Mouse (Mus musculus) CD4-positive, CD25-positive, alpha-beta regulatory T cell, adult 2 months (primary cell): ENCODE data around the gene Ucp3.

ENCODE experiments used
- DNase-seq: peaks from one replicate; pipeline ENCODE4 v3.0.0-alpha.2; 2012; ENCODE audit warnings: low read depth, low spot score

Gene Ucp3

GRCm38 (mm10) chr7:100500276-100500977 is 27.6 kb downstream of the Ucp3 start:
- DNase-seq = peak; percentile 34

GRCm38 (mm10) chr7:100501027-100501843 is 28.4 kb downstream of the Ucp3 start:
- DNase-seq = peak; percentile 32

DNA sequence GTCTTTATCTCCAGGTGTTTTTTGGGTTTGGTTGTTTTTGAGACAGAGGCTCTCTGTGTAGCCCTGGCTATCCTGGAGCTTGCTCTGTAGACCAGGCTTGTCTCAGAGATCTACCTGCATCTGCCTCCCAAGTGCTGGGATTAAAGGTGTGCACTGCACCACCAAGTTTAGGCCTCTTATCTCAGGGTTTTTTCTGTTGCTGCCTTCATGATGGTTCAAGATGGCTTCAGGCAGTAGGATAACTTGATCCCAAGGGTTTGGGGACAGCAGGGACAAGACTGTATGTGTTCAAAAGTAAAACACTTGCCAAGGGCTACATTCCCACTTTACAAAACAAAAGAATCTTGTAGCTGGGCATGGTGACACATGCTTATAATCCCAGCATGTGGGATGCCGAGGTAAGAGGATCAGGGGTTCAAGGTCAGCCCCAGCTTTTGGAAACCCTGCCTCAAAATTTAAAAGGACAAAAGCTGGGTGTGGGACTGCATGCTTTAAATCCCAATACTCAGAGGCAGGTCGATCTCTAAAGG is 29.1 kb downstream of the Ucp3 start:
- DNase-seq = peak; percentile 24

DNA sequence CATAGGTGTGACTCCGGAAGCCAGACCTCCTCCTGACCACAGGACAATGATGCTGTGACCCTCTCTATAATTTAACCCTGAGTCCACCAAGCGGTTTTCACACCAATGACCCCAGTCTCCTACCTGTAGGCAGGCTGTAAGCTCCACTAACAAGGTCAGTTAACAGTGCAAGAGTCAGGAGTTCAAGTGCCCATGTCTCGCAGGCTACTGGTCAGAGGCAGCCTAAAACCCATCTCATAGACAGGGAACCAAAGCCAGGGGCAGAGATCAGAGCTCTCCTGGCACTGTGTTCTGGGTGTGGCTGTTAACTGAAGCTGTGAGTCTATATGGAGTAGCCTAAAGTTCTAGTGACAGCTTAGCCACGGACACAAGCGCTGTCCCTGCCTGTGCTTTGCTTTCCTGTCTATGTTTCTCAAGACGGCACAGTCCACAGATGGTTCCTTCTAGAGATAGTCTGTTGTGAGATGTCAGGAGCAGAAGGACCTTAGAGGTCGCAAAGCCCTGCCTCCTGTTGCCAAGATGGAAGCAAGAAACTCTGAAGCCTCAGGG is 29.7 kb downstream of the Ucp3 start:
- peak; percentile 43 for DNase-seq

DNA sequence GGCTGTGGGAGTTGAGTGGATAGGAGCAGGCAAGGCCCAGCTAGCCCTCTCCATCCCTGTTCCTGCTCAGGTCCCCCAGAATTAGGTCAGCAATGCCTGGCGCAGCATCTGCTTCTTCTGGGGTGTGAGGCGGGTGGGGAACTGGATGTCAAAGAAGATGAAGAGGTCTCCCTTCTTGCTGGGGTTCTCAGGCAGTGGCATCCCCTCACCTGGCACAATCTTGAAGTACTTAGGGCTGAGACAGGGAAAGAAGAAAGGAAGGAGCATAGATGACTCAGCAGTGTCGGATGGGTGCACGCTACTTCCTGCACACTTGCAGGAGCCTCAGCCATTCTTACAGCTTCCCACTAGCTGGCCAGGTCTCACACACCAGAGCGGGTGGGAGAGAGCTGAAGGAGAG is 30.3 kb downstream of the Ucp3 start:
- peak; percentile 62 for DNase-seq

DNA sequence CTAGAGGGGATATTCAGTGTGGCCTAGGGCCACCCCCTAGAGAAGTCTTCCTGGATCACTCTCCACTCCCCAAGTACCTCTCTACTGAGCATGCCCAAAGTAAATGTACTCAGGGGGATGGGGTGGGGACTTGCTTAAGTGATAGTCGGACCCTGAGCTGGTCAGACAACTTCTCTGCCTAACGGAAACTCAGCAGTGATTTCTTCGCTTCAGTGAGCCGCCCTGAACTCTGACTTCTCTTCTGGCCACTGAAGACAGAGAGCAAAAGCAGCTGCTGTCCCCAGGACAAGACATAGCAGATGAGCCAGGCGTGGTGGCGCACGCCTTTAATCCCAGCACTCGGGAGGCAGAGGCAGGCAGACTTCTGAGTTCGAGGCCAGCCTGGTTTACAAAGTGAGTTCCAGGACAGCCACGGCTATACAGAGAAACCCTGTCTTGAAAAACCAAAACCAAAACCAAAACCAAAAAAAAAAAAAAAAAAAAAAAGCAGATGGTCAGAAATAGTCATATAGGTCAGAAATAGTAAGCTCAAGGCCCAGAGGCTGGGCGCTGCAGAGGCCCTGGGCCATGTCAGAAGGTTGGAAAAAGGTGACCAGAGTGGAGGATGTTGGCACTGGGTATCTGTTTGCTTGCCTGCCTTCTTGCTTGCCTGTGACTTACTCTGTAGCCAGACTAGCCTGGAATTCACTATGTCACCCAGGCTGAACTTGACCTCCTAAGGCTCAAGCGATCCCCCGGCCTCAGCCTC is 32.1 kb downstream of the Ucp3 start:
- peak; percentile 20 for DNase-seq

- no peak for DNase-seq
Observed at GRCm38 (mm10) chr7:100506494-100506893, 33.7 kb downstream of the Ucp3 start.

DNA sequence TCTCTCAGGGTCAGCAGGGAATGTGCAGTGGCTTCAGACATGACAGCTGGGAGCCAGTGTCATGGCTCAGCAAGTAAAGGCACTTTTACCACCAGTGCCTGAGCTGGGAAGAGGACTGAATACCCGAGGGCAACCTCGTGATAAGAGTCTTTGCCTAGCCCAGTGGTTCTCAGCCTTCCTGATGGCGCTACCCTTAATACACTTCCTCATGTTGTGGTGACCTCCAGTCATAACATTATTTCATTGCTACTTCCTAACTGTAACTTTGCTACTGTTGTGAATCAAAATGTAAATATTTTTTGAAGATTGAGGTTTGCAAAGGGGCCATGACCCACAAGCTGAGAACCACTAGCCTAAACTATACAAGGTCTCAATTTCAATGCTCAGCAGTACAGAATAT is 35.9 kb downstream of the Ucp3 start:
- DNase-seq = no peak

GRCm38 (mm10) chr7:100511602-100512001 is 38.8 kb downstream of the Ucp3 start:
- DNase-seq = peak; percentile 70

DNA sequence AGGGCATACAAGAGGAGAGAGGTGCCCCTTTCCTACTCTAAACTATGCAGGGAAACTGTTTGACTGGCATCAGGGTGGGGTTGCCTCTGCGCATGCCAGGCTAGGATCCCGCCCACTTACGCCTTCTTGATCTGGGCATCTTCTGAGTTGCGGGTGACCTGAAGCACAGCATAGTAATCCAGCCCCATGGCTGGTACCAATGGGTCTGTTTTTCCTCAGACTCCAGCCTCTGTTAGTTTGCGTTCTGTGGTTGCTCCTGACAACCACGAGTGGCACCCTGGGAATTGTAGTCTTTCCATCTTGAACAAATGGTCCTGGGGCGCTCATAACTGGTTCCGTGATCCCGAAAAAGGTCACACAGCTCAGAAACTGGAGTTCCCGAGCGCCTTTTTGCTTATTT is 41.8 kb downstream of the Ucp3 start, which contains the start of gene Dnajb13:
Dnajb13 (minus strand) TSS at position 388 of the 400 bp plus-strand sequence.
- DNase-seq = no peak

DNA sequence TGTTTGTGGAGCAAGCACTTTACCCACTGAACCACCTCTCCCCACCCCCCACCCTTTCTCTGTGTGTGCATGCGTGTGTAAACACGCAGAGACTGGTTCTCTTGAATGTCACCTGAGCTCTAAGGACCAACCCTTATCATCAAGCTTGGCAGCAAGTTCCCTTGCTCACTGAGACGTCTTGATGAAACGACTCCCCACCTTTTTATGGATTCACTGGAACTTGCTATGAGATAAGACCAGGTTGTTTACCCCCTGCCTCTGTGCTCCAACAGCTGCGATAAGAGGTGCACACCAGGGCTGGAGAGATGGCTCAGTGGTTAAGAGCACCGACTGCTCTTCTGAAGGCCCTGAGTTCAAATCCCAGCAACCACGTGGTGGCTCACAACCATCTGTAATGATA is 47.4 kb downstream of the Ucp3 start:
- DNase-seq = no peak

DNA sequence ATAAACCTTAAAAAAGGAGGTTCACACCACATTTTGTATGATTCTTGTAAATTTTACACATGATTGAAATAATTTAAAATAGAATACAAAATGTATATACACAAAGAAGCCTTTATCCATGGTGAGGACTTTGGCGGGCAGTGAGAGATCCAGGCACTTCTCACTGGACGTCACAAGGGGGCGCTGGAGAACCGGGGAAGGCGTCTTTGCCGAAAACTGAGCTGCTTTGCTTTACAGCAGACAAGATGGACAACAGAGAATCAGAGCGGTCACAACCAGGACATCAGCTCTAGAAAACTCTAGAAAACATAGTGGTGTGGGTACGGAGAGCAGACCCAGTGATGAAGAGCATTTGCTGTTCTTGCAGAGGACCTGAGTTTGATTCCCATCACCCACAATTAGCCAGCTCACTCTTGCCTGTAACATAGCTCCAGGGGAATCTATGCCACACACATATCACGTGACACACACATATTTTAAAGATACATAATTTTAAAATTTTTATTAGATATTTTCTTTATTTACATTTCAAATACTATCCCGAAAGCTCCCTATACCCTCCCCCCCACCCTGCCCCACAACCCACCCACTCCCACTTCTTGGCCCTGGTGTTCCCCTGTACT is 48.0 kb downstream of the Ucp3 start:
- DNase-seq = peak; percentile 88

DNA sequence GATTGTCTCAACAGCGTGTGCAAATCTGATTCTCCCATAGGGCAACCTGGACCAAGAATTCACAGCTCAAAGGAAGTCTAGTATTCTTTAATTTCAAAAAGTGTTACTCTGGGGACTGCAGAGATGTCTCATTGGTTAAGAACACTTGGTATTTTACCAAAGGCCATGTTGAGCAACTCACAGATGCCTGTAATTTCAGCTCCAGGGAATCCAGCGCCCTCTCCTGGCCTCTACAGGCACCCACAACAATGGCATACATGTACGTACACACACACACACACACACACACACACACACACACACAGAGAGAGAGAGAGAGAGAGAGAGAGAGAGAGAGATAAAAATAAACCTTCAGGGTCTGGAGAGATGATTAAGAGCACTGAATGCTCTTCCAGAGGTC is 49.4 kb downstream of the Ucp3 start:
- DNase-seq = no peak

- DNase-seq = no peak
Observed at GRCm38 (mm10) chr7:100524669-100525068, 51.9 kb downstream of the Ucp3 start.

DNA sequence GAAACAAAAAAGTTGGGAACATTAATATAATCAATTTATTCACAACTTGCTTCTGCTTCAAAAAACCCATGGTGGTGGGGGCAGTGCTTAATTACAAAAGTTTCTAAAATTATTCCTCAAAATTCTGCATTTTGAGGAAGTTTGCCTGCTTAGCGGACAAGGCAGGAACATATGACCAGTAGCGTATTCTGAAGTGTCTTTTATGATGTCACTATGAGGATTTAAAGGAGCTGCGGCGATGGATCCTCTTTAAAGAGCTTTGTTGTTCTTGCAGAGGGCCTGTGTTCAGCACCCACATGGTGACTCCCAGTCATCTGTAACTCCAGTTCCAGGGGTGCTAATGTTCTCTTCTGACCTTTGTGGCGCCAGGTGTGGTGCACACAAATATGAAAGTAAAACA is 58.0 kb downstream of the Ucp3 start:
- no peak for DNase-seq

GRCm38 (mm10) chr7:100533503-100533902 is 60.7 kb downstream of the Ucp3 start:
- no peak for DNase-seq

- no peak for DNase-seq
Observed at GRCm38 (mm10) chr7:100534216-100534615, 61.4 kb downstream of the Ucp3 start.

GRCm38 (mm10) chr7:100535831-100536230 is 63.0 kb downstream of the Ucp3 start:
- no peak for DNase-seq
